Mouse (Mus musculus): ENCODE results near the gene Nisch. TPM values are rescaled to one million over a fixed set of nuclear protein-coding genes. Genes with fewer than 3 reads are reported as not detected.

The Nisch gene
- polyA plus RNA-seq, 1 experiment from 2014 or later: 87.7 TPM

DNA sequence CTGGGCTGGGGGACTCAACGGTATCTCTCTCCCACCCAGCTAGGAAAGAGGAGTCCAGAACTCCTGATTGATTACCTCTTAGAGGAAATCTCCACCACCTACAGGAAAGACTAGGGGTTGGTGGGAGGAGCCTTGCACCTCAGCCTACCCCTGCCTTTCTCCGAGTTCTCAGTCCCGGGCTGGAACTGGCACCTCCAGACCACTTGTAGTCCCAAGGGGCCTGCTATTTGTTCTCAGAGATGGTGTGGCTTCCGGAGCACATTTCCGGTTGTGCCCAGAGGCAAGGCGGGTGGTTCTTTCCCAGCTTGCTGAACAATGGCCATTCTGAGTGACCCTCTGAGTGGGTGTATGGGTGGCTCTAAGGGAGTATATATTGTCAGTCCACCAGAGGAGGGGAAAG lies 11.5 kb upstream of the Nisch start:
- 64% methylated on average over 6 of the region's 6 CpGs for WGBS
- Histone ChIP-seq H3K4me2 (replicated peaks; ENCODE audit: low read depth) (no peak overlapping the region), H3K9ac (ENCODE audit: low read length) (no peak overlapping the region), H3K36me3 (ENCODE audit: control insufficient read depth, insufficient read depth, low read length) (no peaks in the 10 kb centered on the region), H3K27me3 (ENCODE audit: control insufficient read depth, insufficient read depth, low read length) (no peaks in the 10 kb centered on the region), H3K27ac (replicated peaks) (no peak overlapping the region), H3K4me3 (ENCODE audit: low read depth, low read length) (no peak overlapping the region), H3K9me3 (ENCODE audit: control insufficient read depth, low read length) (no peaks in the 10 kb centered on the region), H3K4me1 (replicated peaks; ENCODE audit: control insufficient read depth, insufficient read depth) (no peaks in the 10 kb centered on the region)
- no peak for ATAC-seq (ENCODE audit: low FRiP score, low TSS enrichment)
- DNase-seq (ENCODE audit: low spot score): no peak
- TF ChIP-seq CTCF (IDR thresholded peaks at IDR 0.05; ENCODE audit: low read depth): no peak
- TF ChIP-seq EP300 (optimal IDR thresholded peaks at IDR 0.05): no peak

DNA sequence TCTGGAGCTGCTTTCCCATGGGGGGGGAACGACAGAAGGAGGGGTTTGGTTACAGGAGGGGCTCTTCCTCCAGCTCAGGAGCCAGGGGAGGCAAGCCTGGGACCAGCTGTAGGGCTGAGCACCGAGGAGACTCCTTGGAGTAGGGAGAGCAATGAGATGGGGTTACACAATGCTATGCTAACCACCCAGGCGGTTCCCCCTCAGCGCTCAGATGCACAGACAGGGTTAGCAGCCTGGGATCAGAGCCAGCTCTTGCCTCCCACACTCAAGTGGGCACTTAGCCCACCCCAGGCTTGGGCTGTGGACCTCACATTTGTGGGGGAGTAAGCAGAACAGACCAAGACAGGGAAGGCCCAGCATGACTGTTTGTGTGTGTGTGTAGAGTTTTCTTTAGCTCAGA lies 10.2 kb upstream of the Nisch start:
- H3K4me2 ChIP-seq (replicated peaks; ENCODE audit: low read depth): no peak overlapping the region
- H3K27me3 ChIP-seq (ENCODE audit: control insufficient read depth, insufficient read depth, low read length): no peaks in the 10 kb centered on the region
- no peaks in the 10 kb centered on the region for H3K4me1 ChIP-seq (replicated peaks; ENCODE audit: control insufficient read depth, insufficient read depth)
- H3K36me3 ChIP-seq (ENCODE audit: control insufficient read depth, insufficient read depth, low read length): no peaks in the 10 kb centered on the region
- TF ChIP-seq EP300 (optimal IDR thresholded peaks at IDR 0.05) (no peak), CTCF (IDR thresholded peaks at IDR 0.05; ENCODE audit: low read depth) (no peak)
- WGBS: 42% methylated on average over 4 of the region's 4 CpGs
- DNase-seq (ENCODE audit: low spot score) (peak; percentile 58), ATAC-seq (ENCODE audit: low FRiP score, low TSS enrichment) (peak; percentile 62)
- H3K9me3 ChIP-seq (ENCODE audit: control insufficient read depth, low read length): no peaks in the 10 kb centered on the region
- peak overlapping the region; percentile 61; the same call in 1 of the 2 replicates for H3K27ac ChIP-seq (replicated peaks)
- H3K9ac ChIP-seq (ENCODE audit: low read length): peak overlapping the region; percentile 23; the same call in 1 of the 2 replicates
- no peak overlapping the region for H3K4me3 ChIP-seq (ENCODE audit: low read depth, low read length)

DNA sequence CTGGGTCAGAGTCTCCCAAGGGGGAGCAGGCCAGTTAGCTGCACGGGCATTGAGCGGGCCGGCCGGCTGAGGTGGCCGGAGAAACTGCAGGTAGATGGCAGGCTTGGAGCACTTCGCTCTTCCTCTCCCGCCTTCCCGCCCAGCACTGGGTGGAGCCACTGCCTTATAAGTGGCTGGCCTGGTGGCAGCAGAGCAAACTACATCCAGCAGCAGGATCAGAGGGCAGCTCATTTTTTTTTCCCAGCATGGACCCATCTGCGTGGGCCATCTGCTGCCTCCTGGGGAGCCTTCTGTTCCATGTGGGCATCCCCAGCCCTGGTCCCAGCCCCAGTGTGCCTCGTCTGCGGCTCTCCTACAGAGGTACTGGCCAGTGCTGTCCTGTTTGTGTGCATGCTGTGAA lies 920 bp upstream of the Nisch start, which contains the start of gene Sema3g:
Gene Sema3g, plus strand, starts transcription at position 195 of the 400 bp plus-strand sequence.
- H3K4me2 ChIP-seq (replicated peaks; ENCODE audit: low read depth): 0 out of 2 replicates have a peak within 1 kb of the TSS, but pooled peaks have one; percentile 26
- no peak within 1 kb of the TSS for H3K9ac ChIP-seq (ENCODE audit: low read length)
- no peak within 1 kb of the TSS for H3K4me3 ChIP-seq (ENCODE audit: low read depth, low read length)
- H3K27me3 ChIP-seq (ENCODE audit: control insufficient read depth, insufficient read depth, low read length): no peaks in the 10 kb centered on the region
- no peaks in the 10 kb centered on the region for H3K9me3 ChIP-seq (ENCODE audit: control insufficient read depth, low read length)
- H3K27ac ChIP-seq (replicated peaks): no peak within 1 kb of the TSS
- H3K4me1 ChIP-seq (replicated peaks; ENCODE audit: control insufficient read depth, insufficient read depth): no peaks in the 10 kb centered on the region
- peak; percentile 86 for DNase-seq (ENCODE audit: low spot score)
- 9% methylated on average over 11 of the region's 11 CpGs for WGBS
- H3K36me3 ChIP-seq (ENCODE audit: control insufficient read depth, insufficient read depth, low read length): no peaks in the 10 kb centered on the region
- ATAC-seq (ENCODE audit: low FRiP score, low TSS enrichment): peak; percentile 85
- no peak for TF ChIP-seq EP300 (optimal IDR thresholded peaks at IDR 0.05)
- peak; percentile 82 for TF ChIP-seq CTCF (IDR thresholded peaks at IDR 0.05; ENCODE audit: low read depth)

DNA sequence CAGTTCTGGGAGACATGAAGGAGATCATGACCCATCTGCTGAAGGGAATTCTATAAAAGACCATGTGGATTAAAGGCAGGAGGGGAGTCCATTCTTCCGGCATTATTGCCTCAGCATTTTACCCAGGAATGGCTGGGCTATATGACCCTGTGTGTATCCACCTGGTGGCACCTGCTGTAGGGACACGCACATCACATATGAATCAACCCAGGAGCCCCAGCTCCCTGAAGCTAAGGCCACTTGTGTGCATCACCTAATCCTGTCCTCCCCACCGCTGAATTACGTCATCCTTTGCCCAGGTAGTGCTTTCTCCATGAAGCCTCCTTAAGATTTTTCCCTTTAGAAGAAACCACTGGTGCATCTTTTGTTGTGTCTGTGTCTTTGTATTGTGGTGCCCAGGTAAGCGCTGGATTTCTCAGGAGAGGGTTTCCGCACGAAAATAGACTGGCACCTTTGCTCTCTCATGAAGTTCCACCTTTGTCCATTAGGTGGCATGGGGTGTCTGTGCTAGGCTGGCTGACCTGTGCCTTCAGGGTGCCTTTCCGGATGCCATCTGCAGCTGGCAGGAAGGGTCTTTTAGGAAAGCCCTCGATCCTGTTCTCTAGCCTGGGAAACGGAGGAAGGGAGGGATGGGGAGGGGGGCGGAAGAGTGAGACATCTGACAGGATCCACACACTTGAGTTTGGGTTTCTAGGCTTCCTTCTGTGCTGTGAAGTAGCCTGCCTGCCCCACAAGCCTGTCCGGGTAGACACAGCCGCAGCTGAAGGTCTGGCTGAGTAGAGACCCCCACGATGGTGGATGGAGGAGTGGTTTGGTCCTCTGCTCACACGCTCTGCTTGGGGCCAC lies 1.4 kb downstream of the Nisch start:
- TF ChIP-seq CTCF (IDR thresholded peaks at IDR 0.05; ENCODE audit: low read depth) (peak; percentile 95), EP300 (optimal IDR thresholded peaks at IDR 0.05) (no peak)
- Histone ChIP-seq H3K9me3 (ENCODE audit: control insufficient read depth, low read length) (no peaks in the 10 kb centered on the region), H3K27ac (replicated peaks) (0 out of 2 replicates have a peak overlapping the region, but pooled peaks have one; percentile 13), H3K4me2 (replicated peaks; ENCODE audit: low read depth) (no peak overlapping the region), H3K36me3 (ENCODE audit: control insufficient read depth, insufficient read depth, low read length) (no peaks in the 10 kb centered on the region), H3K4me3 (ENCODE audit: low read depth, low read length) (no peak overlapping the region), H3K27me3 (ENCODE audit: control insufficient read depth, insufficient read depth, low read length) (no peaks in the 10 kb centered on the region), H3K9ac (ENCODE audit: low read length) (no peak overlapping the region), H3K4me1 (replicated peaks; ENCODE audit: control insufficient read depth, insufficient read depth) (no peaks in the 10 kb centered on the region)
- DNase-seq (ENCODE audit: low spot score): peak; percentile 71
- WGBS: 30% methylated on average over 15 of the region's 15 CpGs
- peak; percentile 68 for ATAC-seq (ENCODE audit: low FRiP score, low TSS enrichment)

DNA sequence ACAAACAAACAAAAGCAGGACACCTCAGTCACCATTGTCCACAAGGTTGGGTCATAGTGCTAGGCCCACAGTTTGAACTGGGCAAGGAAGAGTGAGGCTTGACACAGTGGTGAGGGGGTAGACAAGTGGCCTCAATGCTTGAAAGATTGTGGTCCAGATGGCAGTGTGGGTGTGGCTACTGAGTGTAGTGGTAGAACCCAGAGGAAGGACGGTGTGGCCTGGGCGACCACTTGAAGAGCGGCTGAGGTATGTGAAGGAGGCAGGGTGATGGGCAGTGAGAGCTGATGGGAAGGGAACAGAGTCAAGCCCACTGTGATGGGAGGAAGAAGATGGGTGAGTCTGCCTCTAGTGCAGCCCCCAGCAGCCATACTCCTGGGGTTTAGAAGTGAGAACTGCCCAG lies 2.1 kb downstream of the Nisch start:
- no peak overlapping the region for H3K4me3 ChIP-seq (ENCODE audit: low read depth, low read length)
- no peaks in the 10 kb centered on the region for H3K27me3 ChIP-seq (ENCODE audit: control insufficient read depth, insufficient read depth, low read length)
- H3K4me1 ChIP-seq (replicated peaks; ENCODE audit: control insufficient read depth, insufficient read depth): no peaks in the 10 kb centered on the region
- H3K4me2 ChIP-seq (replicated peaks; ENCODE audit: low read depth): no peak overlapping the region
- ATAC-seq (ENCODE audit: low FRiP score, low TSS enrichment) (no peak), DNase-seq (ENCODE audit: low spot score) (no peak)
- whole genome bisulfite sequencing: 81% methylated on average over 3 of the region's 3 CpGs
- H3K36me3 ChIP-seq (ENCODE audit: control insufficient read depth, insufficient read depth, low read length): no peaks in the 10 kb centered on the region
- no peak overlapping the region for H3K27ac ChIP-seq (replicated peaks)
- H3K9ac ChIP-seq (ENCODE audit: low read length): no peak overlapping the region
- TF ChIP-seq EP300 (optimal IDR thresholded peaks at IDR 0.05) (no peak), CTCF (IDR thresholded peaks at IDR 0.05; ENCODE audit: low read depth) (no peak)
- no peaks in the 10 kb centered on the region for H3K9me3 ChIP-seq (ENCODE audit: control insufficient read depth, low read length)

GRCm38 (mm10) chr14:31213868-31214267 lies 2.9 kb downstream of the Nisch start:
- 61% methylated on average over 8 of the region's 8 CpGs for WGBS
- no peak overlapping the region for H3K9ac ChIP-seq (ENCODE audit: low read length)
- no peak overlapping the region for H3K4me3 ChIP-seq (ENCODE audit: low read depth, low read length)
- TF ChIP-seq EP300 (optimal IDR thresholded peaks at IDR 0.05) (no peak), CTCF (IDR thresholded peaks at IDR 0.05; ENCODE audit: low read depth) (no peak)
- ATAC-seq (ENCODE audit: low FRiP score, low TSS enrichment): no peak
- no peaks in the 10 kb centered on the region for H3K27me3 ChIP-seq (ENCODE audit: control insufficient read depth, insufficient read depth, low read length)
- no peaks in the 10 kb centered on the region for H3K4me1 ChIP-seq (replicated peaks; ENCODE audit: control insufficient read depth, insufficient read depth)
- H3K4me2 ChIP-seq (replicated peaks; ENCODE audit: low read depth): no peak overlapping the region
- DNase-seq (ENCODE audit: low spot score): no peak
- H3K27ac ChIP-seq (replicated peaks): no peak overlapping the region
- H3K9me3 ChIP-seq (ENCODE audit: control insufficient read depth, low read length): no peaks in the 10 kb centered on the region
- no peaks in the 10 kb centered on the region for H3K36me3 ChIP-seq (ENCODE audit: control insufficient read depth, insufficient read depth, low read length)
